Mouse (Mus musculus) cortical plate, adult 2 months (tissue): ENCODE results near the gene Epha4.

ENCODE experiments used
- CTCF ChIP-seq: fragments of 200-500 bp; IDR thresholded peaks from 2 replicates; pipeline ENCODE4 v1.5.1; 2011; ENCODE audit warnings: mild to moderate bottlenecking, control low read depth, low read length; ENCODE audit not compliant: insufficient read depth; ENCODE audit errors: extremely low read depth
- POLR2A ChIP-seq: fragments of 200-500 bp; IDR thresholded peaks from 2 replicates; pipeline ENCODE4 v1.6.1; 2011; ENCODE audit warnings: mild to moderate bottlenecking, low read length, control low read depth; ENCODE audit not compliant: insufficient read depth; ENCODE audit errors: extremely low read depth

GRCm38 (mm10) chr1:77516203-77516991 lies 1.5 kb upstream of the Epha4 start:
- TF ChIP-seq POLR2A (no peak), CTCF (peak; percentile 79)
